Comparison of ENCODE assay signal across 15 mouse cellular contexts in the genomic region with DNA sequence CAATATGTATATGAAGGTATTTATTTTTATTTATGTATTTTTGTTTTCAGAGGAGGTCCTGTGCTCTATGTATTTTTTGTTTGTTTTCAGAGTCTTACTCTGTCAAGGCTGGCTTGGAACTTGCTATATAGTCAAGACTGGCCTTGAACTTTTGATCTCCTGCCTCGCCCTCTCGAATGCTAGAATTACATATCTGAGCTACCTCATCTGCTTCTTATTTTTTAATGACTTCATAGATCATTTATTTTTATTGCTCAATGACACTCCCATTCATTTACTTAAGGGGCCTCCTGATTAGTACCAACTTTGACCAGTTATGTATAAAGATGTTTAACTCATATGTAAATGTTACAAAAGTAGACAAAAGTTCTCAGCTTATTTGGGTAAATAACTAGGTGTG.
"Had no signal": no experiment of that assay in that cellular context is flagged by ENCODE, and none has a peak within 500 bp of the region (broad histone marks: within the 10 kb centered on the region; RNA-seq: fewer than 3 reads in every experiment).

No protein-coding gene starts in this region.

- H3K4me3 ChIP-seq: megakaryocyte, embryonic 14.5 days; midbrain, embryonic 13.5 days; midbrain, embryonic 15.5 days; neural tube, embryonic 12.5 days had no signal

- H3K9ac ChIP-seq: lung, embryonic 14.5 days; midbrain, embryonic 13.5 days; midbrain, embryonic 15.5 days; neural tube, embryonic 12.5 days had no signal

- H3K4me2 ChIP-seq: lung, embryonic 14.5 days; midbrain, embryonic 11.5 days; midbrain, embryonic 13.5 days; midbrain, embryonic 15.5 days; neural tube, embryonic 12.5 days had no signal

- H3K9me3 ChIP-seq: midbrain, embryonic 13.5 days; midbrain, embryonic 15.5 days; neural tube, embryonic 12.5 days had no signal

- ATAC-seq: midbrain, embryonic 13.5 days; midbrain, embryonic 15.5 days had no signal

- H3K27ac ChIP-seq: macrophage; midbrain, embryonic 13.5 days; midbrain, embryonic 15.5 days; neural tube, embryonic 12.5 days had no signal

- DNase-seq: lung, adult 18-20 months; lung, embryonic 14.5 days; lung, postnatal 10 days; lung, postnatal 36 days; right cerebral cortex, postnatal 14 days; spleen, adult 18-20 months; thymus, adult 18-20 months; thymus, postnatal 14 days; thymus, postnatal 36 days had no signal

- H3K4me1 ChIP-seq: neural tube, embryonic 12.5 days had no signal

- H3K27me3 ChIP-seq: megakaryocyte, embryonic 14.5 days; midbrain, embryonic 13.5 days; midbrain, embryonic 15.5 days; neural tube, embryonic 12.5 days had no signal
